Mouse (Mus musculus): Measurements from ENCODE around the gene Ppp6c.
"Not testable (repeated sequence)": the region's sequence is repeated elsewhere in the genome, so short reads cannot be mapped to it uniquely, and the experiment has no call there.

Gene Ppp6c

GRCm38 (mm10) chr2:39226019-39226640 lies at the start of gene Ppp6c:
Gene Ppp6c (minus strand): TSS chr2:39226451.
- peak; percentile 97 for DNase-seq (ENCODE audit: low read depth, low spot score)

GRCm38 (mm10) chr2:39268357-39268756 lies 42.1 kb upstream of the Ppp6c start:
- DNase-seq (ENCODE audit: low read depth, low spot score), result peak; percentile 72

DNA sequence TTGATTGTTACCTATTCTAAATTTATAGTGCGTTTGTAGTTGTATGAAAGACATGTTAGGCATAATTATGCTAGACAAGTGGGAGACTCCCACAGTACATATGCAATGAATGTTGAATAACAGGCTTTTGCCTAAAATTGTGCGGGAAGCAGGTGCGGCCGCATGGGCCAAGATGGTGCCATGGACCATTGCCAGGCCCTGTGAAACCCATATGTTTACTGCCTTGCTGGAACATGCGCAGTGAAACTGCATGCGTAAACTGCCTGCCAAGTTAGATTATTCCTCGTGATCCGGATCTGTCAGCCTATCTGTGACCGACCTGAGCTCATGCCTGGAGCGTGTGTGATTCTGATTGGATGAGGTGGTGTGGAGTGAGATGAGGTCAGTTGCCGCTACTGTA lies 26.0 kb upstream of the Ppp6c start:
- not testable (repeated sequence) for DNase-seq (ENCODE audit: low read depth, low spot score)

GRCm38 (mm10) chr2:39246862-39247261 lies 20.6 kb upstream of the Ppp6c start:
- DNase-seq (ENCODE audit: low read depth, low spot score), result not testable (repeated sequence)

- no peak for DNase-seq (ENCODE audit: low read depth, low spot score)
Observed at GRCm38 (mm10) chr2:39226731-39227130, 480 bp upstream of the Ppp6c start.

- peak; percentile 38 for DNase-seq (ENCODE audit: low read depth, low spot score)
Observed at GRCm38 (mm10) chr2:39225331-39226018, 776 bp downstream of the Ppp6c start.

DNA sequence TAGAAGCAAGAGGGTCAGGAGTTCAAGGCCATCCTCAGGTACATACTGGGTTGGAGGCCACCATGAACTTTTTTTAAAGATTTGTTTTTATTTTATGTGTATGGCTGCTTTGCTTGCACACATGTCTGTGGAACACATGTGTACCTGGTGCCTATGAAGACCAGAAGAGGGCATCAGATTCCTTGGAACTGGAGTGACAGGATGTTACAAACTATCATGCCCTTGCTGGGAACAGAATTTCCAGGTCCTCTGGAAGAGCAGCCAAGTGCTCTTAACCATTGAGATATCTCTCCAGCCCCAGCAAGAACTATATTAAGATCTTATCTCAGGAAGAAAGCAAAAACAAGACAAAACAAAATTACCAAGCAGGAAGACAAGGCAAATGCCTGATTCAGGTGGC lies 1.6 kb downstream of the Ppp6c start:
- DNase-seq (ENCODE audit: low read depth, low spot score), result peak; percentile 20

- DNase-seq (ENCODE audit: low read depth, low spot score), result no peak
Observed at GRCm38 (mm10) chr2:39220010-39220409, 6.2 kb downstream of the Ppp6c start.

DNA sequence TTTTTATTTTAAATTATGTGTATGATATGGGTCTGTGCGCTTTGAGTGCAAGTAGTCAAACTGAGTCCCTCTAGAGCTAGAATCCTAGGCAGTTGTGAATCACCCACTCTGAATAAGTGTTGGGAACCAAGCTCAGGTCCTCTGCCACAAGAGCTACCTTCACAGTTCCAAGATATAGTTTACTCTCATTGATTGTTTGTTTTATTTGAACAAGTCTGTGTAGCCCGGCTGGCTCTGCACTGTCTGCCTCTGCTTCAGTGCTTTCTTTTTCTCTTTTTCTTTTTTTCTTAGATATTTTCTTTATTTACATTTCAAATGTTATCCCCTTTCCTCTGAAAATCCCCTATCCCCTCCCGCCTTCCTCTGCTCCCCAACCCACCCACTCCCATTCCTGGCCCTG lies 7.2 kb downstream of the Ppp6c start:
- DNase-seq (ENCODE audit: low read depth, low spot score), result no peak

- DNase-seq (ENCODE audit: low read depth, low spot score), result no peak
Observed at GRCm38 (mm10) chr2:39217150-39217549, 9.1 kb downstream of the Ppp6c start.

DNA sequence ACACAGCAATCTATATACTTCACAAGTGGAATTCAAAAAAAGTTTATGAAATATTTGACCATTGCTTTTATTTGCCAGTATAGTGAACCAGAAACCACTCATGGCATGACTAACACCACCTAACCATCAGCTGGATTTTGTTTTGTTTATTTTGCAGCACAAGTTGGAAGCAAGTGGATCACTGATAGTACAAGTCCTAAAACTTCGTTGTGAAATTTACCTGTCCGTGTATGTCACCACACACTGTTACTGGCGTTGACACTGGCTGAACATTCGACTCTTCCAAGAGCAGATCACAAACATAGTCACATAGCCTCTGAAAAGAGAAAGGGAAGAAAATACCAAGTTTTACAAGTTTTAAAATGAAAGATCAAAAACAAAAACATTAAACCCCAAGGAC lies 15.5 kb downstream of the Ppp6c start:
- no peak for DNase-seq (ENCODE audit: low read depth, low spot score)

DNA sequence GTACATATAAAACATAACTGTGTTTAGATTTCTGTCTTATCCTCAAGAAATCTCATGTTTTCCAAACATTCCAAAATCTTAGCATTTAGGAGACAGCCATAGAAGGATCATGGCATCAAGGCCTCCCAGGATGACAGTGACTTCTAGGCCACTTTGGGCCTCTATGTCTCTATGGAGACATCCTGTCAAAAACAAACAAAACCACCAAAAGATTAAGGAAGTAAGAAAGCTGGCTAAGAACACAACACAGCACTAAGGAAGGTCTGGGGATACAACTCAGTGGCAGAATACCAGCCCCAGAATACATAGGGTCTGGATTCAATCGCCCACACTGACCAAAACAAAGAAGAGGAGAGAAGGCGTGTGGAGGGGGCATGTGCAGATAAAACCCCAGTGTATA lies 22.9 kb downstream of the Ppp6c start:
- DNase-seq (ENCODE audit: low read depth, low spot score), result no peak

- no peak for DNase-seq (ENCODE audit: low read depth, low spot score)
Observed at GRCm38 (mm10) chr2:39194809-39195208, 31.4 kb downstream of the Ppp6c start.

DNA sequence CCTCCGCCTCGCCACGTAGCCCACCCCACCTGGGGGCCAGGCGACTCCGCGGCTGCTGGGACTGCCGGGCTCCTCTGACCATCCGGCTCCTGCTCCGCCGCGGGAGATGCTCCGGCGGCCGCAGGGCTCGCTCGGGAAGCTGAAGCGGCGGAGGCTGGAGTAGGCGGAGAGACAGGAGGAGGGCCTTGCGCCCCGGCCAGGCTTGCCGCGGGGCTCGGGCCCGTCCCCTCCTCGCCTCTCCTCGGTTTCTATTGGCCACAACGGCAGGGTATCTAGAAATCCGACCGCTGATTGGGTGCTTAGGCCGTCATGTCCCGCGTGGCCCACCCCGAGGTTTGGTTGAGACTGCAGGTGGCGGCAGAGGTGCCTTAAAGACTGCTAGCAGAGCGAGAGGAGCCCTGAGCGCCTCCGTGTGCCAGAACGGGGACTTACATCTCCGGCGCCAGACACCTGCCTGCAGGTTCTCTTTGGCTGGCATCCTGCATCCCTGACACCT lies 35.6 kb downstream of the Ppp6c start, which contains the start of gene Scai:
TSS of gene Scai (minus strand) at position 174 of the 496 bp plus-strand sequence.
- peak; percentile 99 for DNase-seq (ENCODE audit: low read depth, low spot score)

GRCm38 (mm10) chr2:39189961-39190560 lies 36.2 kb downstream of the Ppp6c start:
- no peak for DNase-seq (ENCODE audit: low read depth, low spot score)

GRCm38 (mm10) chr2:39185942-39186341 lies 40.3 kb downstream of the Ppp6c start:
- peak; percentile 15 for DNase-seq (ENCODE audit: low read depth, low spot score)

GRCm38 (mm10) chr2:39183587-39183986 lies 42.7 kb downstream of the Ppp6c start:
- no peak for DNase-seq (ENCODE audit: low read depth, low spot score)

DNA sequence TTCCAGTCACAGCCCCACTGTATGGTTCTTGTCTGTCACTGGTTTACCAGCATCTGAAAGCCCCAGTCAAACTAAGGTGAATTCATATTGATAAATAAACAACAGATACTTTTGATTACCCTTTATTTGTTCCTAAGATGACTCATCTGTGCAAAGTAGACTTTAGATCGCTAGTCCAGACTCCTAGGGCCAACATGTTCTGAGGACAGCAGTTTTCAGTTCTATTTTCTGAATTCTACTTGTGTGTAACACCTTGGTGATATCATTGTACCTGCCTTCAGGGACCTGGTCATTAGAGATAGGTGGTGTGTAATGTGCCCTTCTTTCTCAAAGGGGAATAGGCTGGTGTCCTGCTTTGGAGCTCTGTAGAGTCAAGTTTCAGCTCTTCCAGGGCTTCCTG lies 65.3 kb downstream of the Ppp6c start:
- DNase-seq (ENCODE audit: low read depth, low spot score), result no peak

DNA sequence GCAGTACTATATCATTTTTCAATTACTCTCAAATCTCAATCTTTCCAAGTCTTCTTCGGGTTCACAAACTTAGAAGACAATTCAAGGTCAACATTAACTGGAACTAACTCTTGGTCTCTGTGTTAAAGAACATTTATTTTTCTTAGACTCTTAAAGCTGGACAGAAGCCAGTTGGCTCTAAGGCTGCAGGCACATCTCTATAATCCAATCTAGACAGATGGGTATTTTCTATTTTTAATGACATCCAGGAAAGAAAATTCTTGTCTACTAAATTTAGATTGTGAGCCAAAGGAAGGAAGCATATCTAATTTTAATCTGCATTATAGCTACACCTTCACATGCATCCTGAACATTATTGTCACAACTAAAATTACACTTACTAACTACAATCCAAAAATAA lies 68.3 kb downstream of the Ppp6c start:
- DNase-seq (ENCODE audit: low read depth, low spot score), result no peak

DNA sequence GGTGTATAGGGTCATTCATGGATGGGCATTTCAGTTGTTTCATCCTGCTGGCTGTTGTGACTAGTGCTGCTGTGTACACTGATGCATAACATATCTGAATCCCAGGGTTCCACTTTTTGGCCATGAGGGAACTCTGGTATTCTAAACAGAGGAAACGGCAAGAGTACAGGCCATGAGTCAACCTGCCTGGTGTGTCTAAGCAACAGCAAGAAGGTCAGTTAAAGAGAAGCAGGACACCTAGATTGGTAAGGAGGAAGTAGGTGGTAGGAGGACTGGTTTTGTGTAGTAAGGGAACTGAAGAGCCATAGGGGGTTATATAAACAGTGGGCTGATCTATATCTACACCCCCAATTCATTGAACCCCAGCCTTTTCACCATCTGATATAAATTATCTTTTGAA lies 69.4 kb downstream of the Ppp6c start:
- DNase-seq (ENCODE audit: low read depth, low spot score), result no peak

GRCm38 (mm10) chr2:39150943-39151342 lies 75.3 kb downstream of the Ppp6c start:
- no peak for DNase-seq (ENCODE audit: low read depth, low spot score)

- DNase-seq (ENCODE audit: low read depth, low spot score), result no peak
Observed at GRCm38 (mm10) chr2:39148075-39148474, 78.2 kb downstream of the Ppp6c start.

DNA sequence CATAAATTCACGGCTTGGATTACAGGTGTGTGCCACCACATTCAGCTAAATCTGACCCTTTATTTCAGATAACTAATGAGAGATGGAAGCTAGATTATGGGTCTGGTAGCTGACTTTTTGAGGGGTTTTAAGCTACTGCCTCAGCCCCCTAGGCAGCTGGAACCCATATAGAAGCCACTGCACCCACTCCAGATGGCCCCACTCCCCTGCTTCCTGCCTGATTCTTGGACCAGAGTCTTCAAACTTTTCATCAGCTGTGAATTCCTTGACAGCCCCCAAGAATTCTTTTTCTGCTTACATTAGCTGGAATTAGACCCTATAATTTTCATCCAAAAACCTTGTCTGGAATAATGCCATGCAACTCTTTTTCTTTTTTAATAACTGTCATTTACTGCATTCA lies 79.8 kb downstream of the Ppp6c start:
- no peak for DNase-seq (ENCODE audit: low read depth, low spot score)
